Mouse (Mus musculus) intestine, embryonic 14.5 days (tissue): ENCODE data around the gene Rabgef1. TPM values are rescaled to one million over a fixed set of nuclear protein-coding genes. Genes with fewer than 3 reads are reported as not detected.
A peak's percentile ranks its signal among the peaks of the same experiment; 100 is the strongest.

Experiments
- ATAC-seq: fragments of 200-750 bp; cut with Nextera tagmentation; replicated peaks from 2 replicates; pipeline ENCODE4 v1.8.0; 2017; ENCODE audit warnings: low read depth, moderate number of reproducible peaks, moderate TSS enrichment, moderate library complexity; ENCODE audit not compliant: low FRiP score, low TSS enrichment
- DNase-seq: peaks from one replicate; pipeline ENCODE4 v3.0.0-alpha.2; 2018; ENCODE audit warnings: low spot score
- H3K27ac ChIP-seq: fragments of 300-500 bp; sonication (generic); 2 replicates; pipeline ENCODE4 v1.5.1; 2014; ENCODE audit warnings: low read depth, mild to moderate bottlenecking, control low read depth
- H3K27me3 ChIP-seq: fragments of 300-500 bp; sonication (generic); replicated peaks from 2 replicates; pipeline ENCODE4 v1.6.1; 2014; ENCODE audit warnings: low read length, control low read depth; ENCODE audit not compliant: control insufficient read depth, insufficient read depth
- H3K36me3 ChIP-seq: fragments of 300-500 bp; sonication (generic); 2 replicates; pipeline ENCODE4 v1.6.1; 2014; ENCODE audit warnings: low read length, control low read depth; ENCODE audit not compliant: control insufficient read depth, insufficient read depth
- H3K4me1 ChIP-seq: fragments of 300-500 bp; sonication (generic); replicated peaks from 2 replicates; pipeline ENCODE4 v1.6.1; 2014; ENCODE audit warnings: low read length, control low read depth, mixed read lengths; ENCODE audit not compliant: control insufficient read depth, insufficient read depth
- H3K4me2 ChIP-seq: fragments of 300-500 bp; sonication (generic); 2 replicates; pipeline ENCODE4 v1.6.1; 2014; ENCODE audit warnings: low read length
- H3K4me3 ChIP-seq: fragments of 300-500 bp; sonication (generic); 2 replicates; pipeline ENCODE4 v1.5.1; 2014; ENCODE audit warnings: low read depth, low read length, control low read depth, mixed read lengths
- H3K9ac ChIP-seq: fragments of 300-500 bp; sonication (generic); 2 replicates; pipeline ENCODE4 v1.6.1; 2014; ENCODE audit warnings: mild to moderate bottlenecking, low read length
- H3K9me3 ChIP-seq: fragments of 300-500 bp; sonication (generic); 2 replicates; pipeline ENCODE4 v1.6.1; 2016; ENCODE audit warnings: low read length, control low read depth; ENCODE audit not compliant: control insufficient read depth
- WGBS: fragments of 180-500 bp; shearing (Covaris S2); extraction: QIAGEN DNeasy Blood & Tissue Kit; methylation state at CpG from one replicate; pipeline ENCODE4 v1.1.7; 2014; 5-methylcytosine and 5-hydroxymethylcytosine counted together
- polyA plus RNA-seq: library from polyadenylated mRNA; unstranded; fragments of >200 nt; fragmentation: Nextera tagmentation; extraction: Ambion mirVana; gene quantifications from 2 replicates; pipeline ENCODE4 v1.2.1, GENCODE M21; 2014

Rabgef1 gene
- polyA plus RNA-seq, 1 experiment from 2014 or later, result 22.3 TPM

DNA sequence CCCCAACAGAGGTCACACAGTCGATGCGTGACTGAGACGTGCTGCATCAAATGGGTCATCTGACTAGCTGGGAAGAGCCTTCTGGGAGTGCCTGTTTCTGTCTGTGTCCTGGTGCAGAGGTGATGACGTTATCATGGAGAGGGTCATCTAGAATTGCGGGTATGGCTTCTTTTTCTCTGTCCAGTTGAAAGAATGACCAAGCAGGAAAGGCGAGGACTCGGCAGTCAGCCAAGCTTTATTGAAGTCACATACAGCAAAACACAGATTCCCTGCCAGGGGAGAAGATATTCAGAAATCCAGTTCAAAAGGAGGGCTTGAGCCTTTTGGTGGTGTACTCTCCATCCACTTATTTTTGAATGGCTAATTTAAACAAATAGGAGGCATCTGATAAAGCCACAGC lies 28.5 kb upstream of the Rabgef1 start:
- WGBS, result 93% methylated on average over 7 of the region's 7 CpGs
- Histone ChIP-seq H3K4me1 (peaks cover 5% of the 10 kb centered on the region), H3K27me3 (no peaks in the 10 kb centered on the region), H3K4me2 (no peak overlapping the region), H3K36me3 (no peaks in the 10 kb centered on the region), H3K9me3 (no peaks in the 10 kb centered on the region), H3K4me3 (no peak overlapping the region), H3K9ac (no peak overlapping the region), H3K27ac (no peak overlapping the region)
- DNase-seq, result no peak
- ATAC-seq, result no peak

DNA sequence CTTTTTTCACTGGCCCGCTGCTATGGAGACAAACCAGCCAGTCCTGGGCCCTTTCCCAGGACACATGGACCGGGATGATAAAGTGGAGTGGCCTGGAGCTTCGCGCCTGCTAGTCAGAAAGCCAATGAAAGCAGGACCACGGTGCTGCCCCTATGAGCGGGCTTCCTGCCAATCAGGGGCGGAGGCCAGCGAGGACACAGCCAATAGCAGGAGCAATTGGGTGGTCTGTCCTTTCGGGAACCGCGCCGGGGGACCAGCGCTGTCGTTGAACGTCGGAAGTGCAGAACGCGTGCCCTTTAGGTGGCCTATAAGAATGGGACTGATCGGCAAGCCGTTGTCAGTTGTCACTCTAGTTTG lies 27.6 kb upstream of the Rabgef1 start:
- Histone ChIP-seq H3K36me3 (no peaks in the 10 kb centered on the region), H3K9ac (peak overlapping the region; percentile 46), H3K27me3 (no peaks in the 10 kb centered on the region), H3K4me2 (peak overlapping the region; percentile 95), H3K4me1 (peaks cover 5% of the 10 kb centered on the region), H3K27ac (peak overlapping the region; percentile 70), H3K9me3 (no peaks in the 10 kb centered on the region), H3K4me3 (peak overlapping the region; percentile 68)
- 3% methylated on average over 20 of the region's 20 CpGs for WGBS
- DNase-seq, result no peak
- ATAC-seq, result peak; percentile 41

DNA sequence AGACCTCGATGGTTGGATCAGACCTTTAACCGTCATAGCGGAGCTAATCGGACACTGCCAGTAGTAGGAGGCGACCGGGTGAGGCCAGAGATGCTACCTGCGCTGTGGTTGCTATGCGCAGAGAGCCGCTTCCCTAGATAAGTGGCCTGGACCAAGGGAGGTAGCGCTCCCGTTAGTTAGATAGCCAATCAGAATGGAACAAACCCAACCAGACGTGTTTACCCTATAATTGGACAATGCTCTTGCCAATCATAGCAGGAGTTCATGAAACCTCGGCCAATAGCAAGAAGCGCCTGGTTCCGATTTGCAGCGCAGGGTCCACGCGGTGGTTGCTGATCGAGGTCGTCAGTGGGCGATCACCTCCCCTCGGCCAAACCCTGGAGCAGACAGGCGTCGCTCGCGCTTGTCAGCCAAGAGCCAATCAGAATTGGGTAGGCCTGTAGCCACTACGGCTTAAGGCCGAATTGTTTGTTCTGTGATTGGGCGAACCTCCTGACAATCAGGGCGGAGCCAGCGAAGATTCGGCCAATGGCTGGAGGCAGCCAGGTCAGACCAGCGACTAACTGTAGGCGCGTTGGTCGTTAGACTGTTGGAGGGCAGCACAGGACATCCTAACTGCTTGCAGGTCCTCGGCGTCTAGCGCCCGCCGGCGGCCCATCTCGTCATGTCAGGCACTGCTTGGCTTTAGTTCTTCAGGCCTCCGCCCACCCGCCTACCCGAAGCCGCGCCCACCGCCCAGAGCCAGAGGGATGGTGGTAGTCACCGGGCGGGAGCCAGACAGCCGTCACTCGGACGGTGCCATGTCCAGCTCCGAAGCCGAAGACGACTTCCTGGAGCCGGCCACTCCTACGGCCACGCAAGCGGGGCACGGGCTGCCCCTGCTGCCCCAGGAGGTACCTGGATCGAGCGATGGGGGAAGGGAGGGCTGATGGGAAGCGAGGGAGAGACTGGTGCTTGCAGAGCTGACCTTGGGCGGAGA lies 27.0 kb upstream of the Rabgef1 start, which contains the start of gene Kctd7:
Kctd7 (plus strand) TSS at position 528 of the 979 bp plus-strand sequence.
- under 1% methylated on average over 66 of the region's 66 CpGs for WGBS

DNA sequence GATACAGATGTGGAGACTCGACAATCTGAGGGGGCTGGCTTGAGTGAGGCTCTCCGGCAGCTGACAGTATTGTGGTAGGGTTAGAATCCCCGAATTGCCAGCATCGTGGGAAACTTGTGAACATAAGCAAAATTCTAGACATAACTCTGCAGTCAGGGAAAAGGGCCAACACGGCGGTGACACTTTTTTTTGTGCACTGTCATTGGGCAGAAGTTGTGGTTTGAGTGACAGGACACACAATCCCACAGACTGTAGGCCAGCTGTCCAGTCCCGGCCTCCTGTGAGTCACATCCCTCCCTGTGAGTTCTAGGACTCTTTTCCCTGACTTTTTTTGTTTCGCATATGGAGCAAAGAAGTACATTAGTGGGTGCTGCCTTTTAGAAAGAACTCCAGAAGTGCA lies 25.6 kb upstream of the Rabgef1 start:
- H3K36me3 ChIP-seq, result 0 out of 2 replicates have a peak, but pooled peaks cover 2% of the 10 kb centered on the region
- no peak overlapping the region for H3K4me2 ChIP-seq
- no peak overlapping the region for H3K9ac ChIP-seq
- H3K4me1 ChIP-seq, result peaks cover 5% of the 10 kb centered on the region
- no peaks in the 10 kb centered on the region for H3K27me3 ChIP-seq
- DNase-seq (no peak), ATAC-seq (no peak)
- no peak overlapping the region for H3K27ac ChIP-seq
- 79% methylated on average over 8 of the region's 8 CpGs for WGBS
- no peak overlapping the region for H3K4me3 ChIP-seq
- H3K9me3 ChIP-seq, result no peaks in the 10 kb centered on the region

More for the DNA sequence above, 27.0 kb upstream of the Rabgef1 start, which contains the start of gene Kctd7:
- Histone ChIP-seq H3K4me2 (peak within 1 kb of the TSS; percentile 95), H3K9ac (peak within 1 kb of the TSS; percentile 63), H3K4me1 (peaks cover 5% of the 10 kb centered on the region), H3K27me3 (no peaks in the 10 kb centered on the region), H3K36me3 (0 out of 2 replicates have a peak, but pooled peaks cover 2% of the 10 kb centered on the region), H3K9me3 (no peaks in the 10 kb centered on the region), H3K4me3 (peak within 1 kb of the TSS; percentile 68), H3K27ac (peak within 1 kb of the TSS; percentile 70)
- ATAC-seq, result peak; percentile 96
- peak; percentile 95 for DNase-seq

DNA sequence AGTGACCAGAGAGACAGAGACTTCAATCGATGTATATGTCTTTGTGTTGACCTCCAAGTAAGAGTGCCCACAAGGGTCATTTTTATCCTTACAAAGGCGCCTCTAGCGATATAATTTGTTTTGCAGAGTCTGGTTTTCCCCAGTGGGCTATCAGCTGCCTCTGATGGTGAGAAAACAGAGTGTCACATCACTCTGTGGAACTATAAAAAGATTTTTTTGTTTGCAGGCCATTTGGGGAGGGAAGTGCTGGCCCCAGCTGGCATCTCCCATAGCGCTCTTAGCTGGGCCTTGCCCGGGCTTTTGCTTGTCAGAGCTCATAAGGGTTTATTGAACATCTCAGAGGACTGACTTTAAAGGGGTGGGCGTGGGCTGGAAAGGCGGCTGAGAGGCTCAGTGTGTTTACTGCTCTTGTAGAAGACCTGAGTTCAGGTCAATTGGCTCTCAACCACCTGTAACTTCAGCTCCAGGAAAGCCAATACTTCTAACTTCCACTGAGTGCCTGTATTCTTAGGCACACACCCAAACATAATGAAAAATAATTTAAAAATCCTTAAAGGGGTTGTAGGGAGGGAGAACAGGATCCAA lies 21.8 kb upstream of the Rabgef1 start:
- H3K4me1 ChIP-seq, result peaks cover 5% of the 10 kb centered on the region
- H3K9me3 ChIP-seq, result no peaks in the 10 kb centered on the region
- H3K4me2 ChIP-seq, result no peak overlapping the region
- no peak overlapping the region for H3K27ac ChIP-seq
- peaks cover 18% of the 10 kb centered on the region for H3K36me3 ChIP-seq
- no peaks in the 10 kb centered on the region for H3K27me3 ChIP-seq
- DNase-seq (no peak), ATAC-seq (no peak)
- 67% methylated on average over 7 of the region's 7 CpGs for WGBS
- H3K4me3 ChIP-seq, result no peak overlapping the region
- no peak overlapping the region for H3K9ac ChIP-seq

DNA sequence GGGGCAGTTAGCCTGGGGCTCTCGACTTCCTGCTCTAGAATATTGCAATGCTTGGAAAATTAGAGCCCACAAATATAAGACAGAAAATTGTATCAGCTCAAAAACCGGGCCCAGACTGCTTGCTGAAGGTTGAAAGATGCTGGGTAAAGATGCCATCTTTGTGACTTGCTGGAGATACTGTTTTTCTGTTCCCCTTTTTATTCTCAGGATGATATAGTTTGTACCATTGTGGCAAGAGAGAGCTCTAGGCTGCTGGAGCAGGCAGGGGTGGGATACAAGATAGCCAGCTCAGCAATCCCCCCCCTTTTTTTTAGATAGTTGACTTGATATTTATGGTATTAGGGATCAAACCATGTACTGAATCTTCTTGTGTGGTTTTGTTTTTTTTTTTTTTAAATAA lies 17.3 kb upstream of the Rabgef1 start:
- Histone ChIP-seq H3K4me2 (no peak overlapping the region), H3K9ac (no peak overlapping the region), H3K27ac (no peak overlapping the region), H3K9me3 (no peaks in the 10 kb centered on the region), H3K27me3 (no peaks in the 10 kb centered on the region), H3K36me3 (peaks cover 17% of the 10 kb centered on the region), H3K4me1 (no peaks in the 10 kb centered on the region), H3K4me3 (no peak overlapping the region)
- DNase-seq, result no peak
- WGBS, result 87% methylated on average over 2 of the region's 2 CpGs
- ATAC-seq, result no peak

DNA sequence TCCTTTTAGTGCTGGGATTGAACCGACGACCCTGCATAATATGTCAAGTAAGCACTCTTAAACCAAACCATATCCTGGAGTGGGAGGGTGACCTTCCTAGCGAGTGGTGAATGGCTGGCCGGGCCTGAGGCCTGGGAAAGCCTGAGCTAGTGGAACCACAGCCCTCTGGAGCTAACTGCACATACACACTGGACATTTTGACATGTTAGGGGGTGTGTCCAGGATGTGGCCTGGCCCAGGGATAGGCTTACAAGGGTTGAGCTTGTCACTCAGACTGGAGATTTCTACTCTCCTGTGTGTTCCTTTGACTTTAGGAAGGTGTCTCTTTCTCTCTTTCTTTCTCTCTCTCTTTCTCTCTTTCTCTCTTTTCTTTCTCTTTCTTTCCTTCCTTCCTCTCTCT lies 13.1 kb upstream of the Rabgef1 start:
- H3K9ac ChIP-seq, result no peak overlapping the region
- H3K4me1 ChIP-seq, result no peaks in the 10 kb centered on the region
- no peaks in the 10 kb centered on the region for H3K27me3 ChIP-seq
- H3K9me3 ChIP-seq, result no peaks in the 10 kb centered on the region
- no peak overlapping the region for H3K4me3 ChIP-seq
- no peaks in the 10 kb centered on the region for H3K36me3 ChIP-seq
- no peak overlapping the region for H3K27ac ChIP-seq
- DNase-seq, result no peak
- H3K4me2 ChIP-seq, result no peak overlapping the region
- ATAC-seq, result no peak
- WGBS, result 67% methylated on average over 4 of the region's 4 CpGs

DNA sequence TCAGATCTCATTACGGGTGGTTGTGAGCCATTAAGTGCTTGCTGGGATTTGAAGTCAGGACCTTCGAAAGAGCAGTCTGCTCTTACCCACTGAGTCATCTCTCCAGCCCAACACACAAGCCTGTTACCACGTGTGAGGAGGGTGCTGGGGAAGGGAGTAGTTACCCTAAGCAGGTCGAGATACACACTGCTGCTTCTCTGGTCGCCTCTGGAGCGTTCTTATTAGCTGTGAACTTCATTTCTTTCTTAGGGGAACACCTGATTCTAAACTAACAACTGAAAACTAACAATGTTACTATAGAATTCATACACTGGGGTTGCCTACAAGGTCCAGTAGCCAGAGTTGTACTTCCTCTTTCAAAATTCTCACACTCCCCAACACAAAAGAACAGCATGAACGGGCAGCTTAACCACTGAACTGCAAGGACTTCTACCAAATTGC lies 11.8 kb upstream of the Rabgef1 start:
- no peak for ATAC-seq
- Histone ChIP-seq H3K4me2 (no peak overlapping the region), H3K9ac (no peak overlapping the region), H3K9me3 (no peaks in the 10 kb centered on the region), H3K27ac (no peak overlapping the region), H3K4me3 (no peak overlapping the region), H3K4me1 (no peaks in the 10 kb centered on the region), H3K27me3 (no peaks in the 10 kb centered on the region), H3K36me3 (no peaks in the 10 kb centered on the region)
- no peak for DNase-seq
- WGBS, result 66% methylated on average over 7 of the region's 7 CpGs
